13 mouse cellular contexts compared by ENCODE assay signal in genomic region chr14:55061845-55062244, GRCm38 (mm10). TPM values are rescaled to one million over a fixed set of nuclear protein-coding genes. Genes with fewer than 3 reads are reported as not detected.
DNase-seq lines count a peak whose midpoint lies in the region; ATAC-seq and TF ChIP-seq lines count a peak whose summit lies in the region.
"Had no signal": no experiment of that assay in that cellular context is flagged by ENCODE, and none has a peak within 500 bp of the region (broad histone marks: within the 10 kb centered on the region; RNA-seq: fewer than 3 reads in every experiment).

No protein-coding gene starts in this region.

- H3K4me1 ChIP-seq in hindbrain, embryonic 16.5 days (ENCODE audit: control insufficient read depth, insufficient read depth, low read depth, low read length): peaks cover 41% of the 10 kb centered on the region
- H3K4me1 ChIP-seq in hindbrain, embryonic 10.5 days (replicated peaks): peaks cover 38% of the 10 kb centered on the region
- H3K4me1 ChIP-seq in embryonic facial prominence, embryonic 10.5 days: peaks cover 40% of the 10 kb centered on the region
- peaks cover 52% of the 10 kb centered on the region for H3K4me1 ChIP-seq in forebrain, postnatal 0 days (ENCODE audit: insufficient read depth)
- peaks cover 84% of the 10 kb centered on the region for H3K4me1 ChIP-seq in liver, embryonic 15.5 days (replicated peaks)

- TF ChIP-seq CTCF in forebrain, postnatal 0 days (IDR thresholded peaks at IDR 0.05; ENCODE audit: low read depth): no peak

- peak; percentile 11; the same call in 1 of the 2 replicates for ATAC-seq in hindbrain, embryonic 16.5 days
- ATAC-seq in forebrain, postnatal 0 days: no peak
- ATAC-seq in liver, embryonic 15.5 days (ENCODE audit: insufficient read depth): no peak

- DNase-seq in hindbrain, embryonic 10.5 days (ENCODE audit: low spot score): no peak
- no peak for DNase-seq in embryonic facial prominence, embryonic 10.5 days (ENCODE audit: low spot score)
- DNase-seq in forebrain, postnatal 0 days: peak; percentile 3
- DNase-seq in gastrocnemius, adult 18-20 months (ENCODE audit: low spot score): no peak
- DNase-seq in layer of hippocampus, adult 9-10 months (ENCODE audit: low spot score): no peak
- DNase-seq: gastrocnemius, postnatal 25 days; lung, postnatal 4 days; right cerebral cortex, postnatal 4 days had no signal

- H3K4me3 ChIP-seq in hindbrain, embryonic 16.5 days (ENCODE audit: low read length): no peak overlapping the region
- no peak overlapping the region for H3K4me3 ChIP-seq in hindbrain, embryonic 10.5 days
- no peak overlapping the region for H3K4me3 ChIP-seq in embryonic facial prominence, embryonic 10.5 days
- no peak overlapping the region for H3K4me3 ChIP-seq in forebrain, postnatal 0 days (ENCODE audit: low read depth, low read length)
- no peak overlapping the region for H3K4me3 ChIP-seq in liver, embryonic 15.5 days (replicated peaks)
- H3K4me3 ChIP-seq: midbrain, embryonic 13.5 days had no signal

- H3K9me3 ChIP-seq in hindbrain, embryonic 16.5 days (ENCODE audit: control insufficient read depth, low read length): no peaks in the 10 kb centered on the region
- H3K9me3 ChIP-seq in hindbrain, embryonic 10.5 days: no peaks in the 10 kb centered on the region
- no peaks in the 10 kb centered on the region for H3K9me3 ChIP-seq in embryonic facial prominence, embryonic 10.5 days
- H3K9me3 ChIP-seq in forebrain, postnatal 0 days (ENCODE audit: low read length): no peaks in the 10 kb centered on the region
- H3K9me3 ChIP-seq in liver, embryonic 15.5 days (replicated peaks): no peaks in the 10 kb centered on the region
- H3K9me3 ChIP-seq: midbrain, embryonic 13.5 days had no signal

- no peaks in the 10 kb centered on the region for H3K27me3 ChIP-seq in hindbrain, embryonic 16.5 days (replicated peaks; ENCODE audit: control insufficient read depth, insufficient read depth, low read length)
- peaks cover 26% of the 10 kb centered on the region for H3K27me3 ChIP-seq in hindbrain, embryonic 10.5 days (ENCODE audit: insufficient read depth, poor library complexity, severe bottlenecking)
- peaks cover 32% of the 10 kb centered on the region for H3K27me3 ChIP-seq in embryonic facial prominence, embryonic 10.5 days (replicated peaks; ENCODE audit: low read depth, poor library complexity, severe bottlenecking)
- no peaks in the 10 kb centered on the region for H3K27me3 ChIP-seq in forebrain, postnatal 0 days (ENCODE audit: insufficient read depth, low read length)
- H3K27me3 ChIP-seq in liver, embryonic 15.5 days: no peaks in the 10 kb centered on the region; the same call in 1 of the 2 replicates
- H3K27me3 ChIP-seq: midbrain, embryonic 13.5 days had no signal

- 50% methylated on average over 7 of the region's 7 CpGs for WGBS in hindbrain, embryonic 16.5 days
- 38% methylated on average over 7 of the region's 7 CpGs for WGBS in hindbrain, embryonic 10.5 days
- 39% methylated on average over 7 of the region's 7 CpGs for WGBS in embryonic facial prominence, embryonic 10.5 days
- 41% methylated on average over 7 of the region's 7 CpGs for WGBS in forebrain, postnatal 0 days
- WGBS in liver, embryonic 15.5 days (ENCODE audit: insufficient replicate concordance): 49% methylated on average over 7 of the region's 7 CpGs

- H3K27ac ChIP-seq in hindbrain, embryonic 16.5 days (ENCODE audit: low read depth, low read length): no peak overlapping the region; the same call in 1 of the 2 replicates
- H3K27ac ChIP-seq in hindbrain, embryonic 10.5 days: no peak overlapping the region
- H3K27ac ChIP-seq in embryonic facial prominence, embryonic 10.5 days (replicated peaks): 0 out of 2 replicates have a peak overlapping the region, but pooled peaks have one; percentile 30
- H3K27ac ChIP-seq in forebrain, postnatal 0 days (ENCODE audit: low read depth, low read length): peak overlapping the region; percentile 67; the same call in 1 of the 2 replicates
- peak overlapping the region; percentile 74 for H3K27ac ChIP-seq in liver, embryonic 15.5 days (replicated peaks)

- H3K36me3 ChIP-seq in hindbrain, embryonic 16.5 days (ENCODE audit: control insufficient read depth, insufficient read depth, low read length): peaks cover 19% of the 10 kb centered on the region
- H3K36me3 ChIP-seq in hindbrain, embryonic 10.5 days: peaks cover 39% of the 10 kb centered on the region
- H3K36me3 ChIP-seq in embryonic facial prominence, embryonic 10.5 days (replicated peaks): peaks cover 37% of the 10 kb centered on the region
- peaks cover 53% of the 10 kb centered on the region for H3K36me3 ChIP-seq in forebrain, postnatal 0 days (ENCODE audit: insufficient read depth)
- no peaks in the 10 kb centered on the region for H3K36me3 ChIP-seq in liver, embryonic 15.5 days (replicated peaks)

- H3K4me2 ChIP-seq in hindbrain, embryonic 16.5 days (ENCODE audit: low read length): no peak overlapping the region
- peak overlapping the region; percentile 39 for H3K4me2 ChIP-seq in forebrain, postnatal 0 days (ENCODE audit: low read depth)
- H3K4me2 ChIP-seq in liver, embryonic 15.5 days: peak overlapping the region; percentile 83
- H3K4me2 ChIP-seq: midbrain, embryonic 13.5 days had no signal

- H3K9ac ChIP-seq in hindbrain, embryonic 16.5 days (ENCODE audit: low read depth, low read length): no peak overlapping the region
- no peak overlapping the region for H3K9ac ChIP-seq in forebrain, postnatal 0 days
- H3K9ac ChIP-seq in liver, embryonic 15.5 days: 0 out of 2 replicates have a peak overlapping the region, but pooled peaks have one; percentile 2
- H3K9ac ChIP-seq: midbrain, embryonic 13.5 days had no signal

RNA-seq across cellular contexts. Expression of gene Zfhx2, which starts 30.3 kb away (rescaled TPM):
- 18.4 and 20.5 TPM in 2 replicates for polyA plus RNA-seq in hindbrain, embryonic 16.5 days (2015; fragmentation: Nextera tagmentation; extraction: Ambion mirVana)
- 8.8 and 17.7 TPM in 2 replicates for polyA plus RNA-seq in hindbrain, embryonic 10.5 days (2016; fragmentation: Nextera tagmentation; extraction: Ambion mirVana)
- polyA plus RNA-seq in embryonic facial prominence, embryonic 10.5 days (2016; fragmentation: Nextera tagmentation; extraction: Ambion mirVana): 6.1 and 6.8 TPM in 2 replicates
- total RNA-seq in forebrain, postnatal 0 days (2014; rRNA removed): 8.9 and 11.1 TPM in 2 replicates
- 2.7 and 7.5 TPM in 2 replicates for polyA plus RNA-seq in forebrain, postnatal 0 days (2015; fragmentation: Nextera tagmentation; extraction: Ambion mirVana)
- polyA plus RNA-seq in liver, embryonic 15.5 days (2015; fragmentation: Nextera tagmentation; extraction: Ambion mirVana): 1.2 and 1.6 TPM in 2 replicates
- 1 to 10 TPM; 4.9 to 5.6 TPM for total RNA-seq in gastrocnemius, adult 18-20 months (2021)

RNA-seq across cellular contexts. Expression of gene Thtpa, which starts 32.7 kb away (rescaled TPM):
- 34.4 and 36.1 TPM in 2 replicates for polyA plus RNA-seq in hindbrain, embryonic 16.5 days (2015; fragmentation: Nextera tagmentation; extraction: Ambion mirVana)
- 24.4 and 26.1 TPM in 2 replicates for polyA plus RNA-seq in hindbrain, embryonic 10.5 days (2016; fragmentation: Nextera tagmentation; extraction: Ambion mirVana)
- polyA plus RNA-seq in embryonic facial prominence, embryonic 10.5 days (2016; fragmentation: Nextera tagmentation; extraction: Ambion mirVana): 22.4 and 22.8 TPM in 2 replicates
- 49.0 and 55.2 TPM in 2 replicates for total RNA-seq in forebrain, postnatal 0 days (2014; rRNA removed)
- polyA plus RNA-seq in forebrain, postnatal 0 days (2015; fragmentation: Nextera tagmentation; extraction: Ambion mirVana): 47.2 and 48.0 TPM in 2 replicates
- polyA plus RNA-seq in liver, embryonic 15.5 days (2015; fragmentation: Nextera tagmentation; extraction: Ambion mirVana): 4.4 and 6.2 TPM in 2 replicates
- total RNA-seq in gastrocnemius, adult 18-20 months (2021): 10 to 100 TPM; 12.1 to 14.8 TPM

RNA-seq across cellular contexts. Expression of gene Ap1g2, which starts 44.5 kb away (rescaled TPM):
- 6.9 and 7.7 TPM in 2 replicates for polyA plus RNA-seq in hindbrain, embryonic 16.5 days (2015; fragmentation: Nextera tagmentation; extraction: Ambion mirVana)
- polyA plus RNA-seq in hindbrain, embryonic 10.5 days (2016; fragmentation: Nextera tagmentation; extraction: Ambion mirVana): 14.5 and 16.3 TPM in 2 replicates
- 14.5 and 15.8 TPM in 2 replicates for polyA plus RNA-seq in embryonic facial prominence, embryonic 10.5 days (2016; fragmentation: Nextera tagmentation; extraction: Ambion mirVana)
- total RNA-seq in forebrain, postnatal 0 days (2014; rRNA removed): 11.3 and 12.8 TPM in 2 replicates
- polyA plus RNA-seq in forebrain, postnatal 0 days (2015; fragmentation: Nextera tagmentation; extraction: Ambion mirVana): 4.2 and 5.5 TPM in 2 replicates
- 16.3 and 17.4 TPM in 2 replicates for polyA plus RNA-seq in liver, embryonic 15.5 days (2015; fragmentation: Nextera tagmentation; extraction: Ambion mirVana)
- 1 to 10 TPM; 4.2 to 4.9 TPM for total RNA-seq in gastrocnemius, adult 18-20 months (2021)

RNA-seq across cellular contexts. Expression of gene Ngdn, which starts 46.6 kb away (rescaled TPM):
- polyA plus RNA-seq in hindbrain, embryonic 16.5 days (2015; fragmentation: Nextera tagmentation; extraction: Ambion mirVana): 48.2 and 50.6 TPM in 2 replicates
- polyA plus RNA-seq in hindbrain, embryonic 10.5 days (2016; fragmentation: Nextera tagmentation; extraction: Ambion mirVana): 73.5 and 85.9 TPM in 2 replicates
- 91.1 and 94.2 TPM in 2 replicates for polyA plus RNA-seq in embryonic facial prominence, embryonic 10.5 days (2016; fragmentation: Nextera tagmentation; extraction: Ambion mirVana)
- 24.2 and 36.8 TPM in 2 replicates for total RNA-seq in forebrain, postnatal 0 days (2014; rRNA removed)
- polyA plus RNA-seq in forebrain, postnatal 0 days (2015; fragmentation: Nextera tagmentation; extraction: Ambion mirVana): 47.9 and 51.3 TPM in 2 replicates
- polyA plus RNA-seq in liver, embryonic 15.5 days (2015; fragmentation: Nextera tagmentation; extraction: Ambion mirVana): 34.0 and 34.6 TPM in 2 replicates
- 10 to 100 TPM; 18.4 to 19.0 TPM for total RNA-seq in gastrocnemius, adult 18-20 months (2021)

RNA-seq across cellular contexts. Expression of gene Jph4, which starts 54.9 kb away (rescaled TPM):
- polyA plus RNA-seq in hindbrain, embryonic 16.5 days (2015; fragmentation: Nextera tagmentation; extraction: Ambion mirVana): 31.8 and 32.3 TPM in 2 replicates
- 0.75 and 1.7 TPM in 2 replicates for polyA plus RNA-seq in hindbrain, embryonic 10.5 days (2016; fragmentation: Nextera tagmentation; extraction: Ambion mirVana)
- polyA plus RNA-seq in embryonic facial prominence, embryonic 10.5 days (2016; fragmentation: Nextera tagmentation; extraction: Ambion mirVana): 0.45 and 0.81 TPM in 2 replicates
- total RNA-seq in forebrain, postnatal 0 days (2014; rRNA removed): 156 and 160 TPM in 2 replicates
- 47.4 and 55.3 TPM in 2 replicates for polyA plus RNA-seq in forebrain, postnatal 0 days (2015; fragmentation: Nextera tagmentation; extraction: Ambion mirVana)
- polyA plus RNA-seq in liver, embryonic 15.5 days (2015; fragmentation: Nextera tagmentation; extraction: Ambion mirVana): 0.02 TPM in 1 of 2 replicates, not detected in the other
- under 1 TPM; 0.07 to 0.11 TPM for total RNA-seq in gastrocnemius, adult 18-20 months (2021)
- total RNA-seq: CH12.LX; liver, adult 2 months had no signal
- polyA plus RNA-seq: liver, adult 2 months had no signal

Comparison
In these comparisons a context has a peak if more than half of its experiments do, and no peak if none do; other contexts are left out.
1. H3K27ac ChIP-seq: peak in embryonic facial prominence, embryonic 10.5 days (single experiment), forebrain, postnatal 0 days (single experiment) and liver, embryonic 15.5 days (single experiment); none in hindbrain, embryonic 16.5 days (single experiment) and hindbrain, embryonic 10.5 days (single experiment).